Mouse (Mus musculus) central nervous system, embryonic 14 days (tissue): ENCODE measurements around the gene Tnfrsf11a. TPM values are rescaled to one million over a fixed set of nuclear protein-coding genes. Genes with fewer than 3 reads are reported as not detected.

Experiments used
- polyA plus RNA-seq: library from polyadenylated mRNA; depleted of rRNA; stranded (reverse); fragments of >200 nt; gene quantifications from 2 replicates; pipeline ENCODE4 v1.2.3, GENCODE M21; 2012; rRNA removed

Gene Tnfrsf11a
- 0.64 and 0.75 TPM in 2 replicates for polyA plus RNA-seq

DNA sequence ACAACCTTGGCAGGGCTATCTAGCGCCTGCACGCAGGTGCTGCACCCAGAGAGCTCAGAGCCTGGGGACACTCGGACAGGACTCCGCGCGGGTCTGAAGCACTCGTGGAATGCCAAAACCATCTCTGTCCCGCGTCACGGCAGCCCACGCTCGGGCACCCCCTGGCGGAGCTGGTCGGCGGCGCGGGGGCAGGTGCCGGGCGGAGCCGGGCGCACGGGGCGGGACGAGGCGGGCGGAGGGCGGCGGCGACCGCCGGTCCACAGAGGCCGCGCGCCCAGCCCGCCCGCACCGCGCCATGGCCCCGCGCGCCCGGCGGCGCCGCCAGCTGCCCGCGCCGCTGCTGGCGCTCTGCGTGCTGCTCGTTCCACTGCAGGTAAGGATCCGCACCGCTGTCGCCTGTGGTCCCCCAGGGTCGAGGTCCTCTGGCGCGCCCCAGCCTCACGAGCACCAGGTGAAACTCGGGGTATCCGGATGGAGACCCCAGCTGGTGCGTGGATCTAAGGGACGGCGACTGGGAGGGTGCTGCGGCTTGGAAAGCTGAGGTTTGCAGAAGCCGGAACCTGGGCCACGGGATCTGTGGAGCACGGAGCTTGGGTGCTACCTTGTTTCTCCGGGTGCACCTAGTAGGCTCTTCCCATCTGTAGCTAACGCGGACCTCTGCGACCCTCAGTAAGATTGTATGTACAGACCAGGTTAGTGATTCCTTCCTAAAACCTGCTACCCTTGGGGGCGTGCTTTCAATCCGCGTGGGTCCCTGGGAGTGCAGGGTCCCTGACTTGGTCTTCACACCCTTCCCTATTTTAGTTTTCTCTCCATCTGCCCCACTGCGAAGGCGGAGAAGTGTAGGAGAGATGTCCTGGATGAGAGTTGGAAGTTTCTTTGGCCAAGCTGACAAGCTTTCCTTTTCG, at the start of gene Tnfrsf11a:
Tnfrsf11a (plus strand) TSS at position 262 of the 908 bp plus-strand sequence.

Other genes with a start within 250 kb of the Tnfrsf11a start
- 29.0 and 33.8 TPM in 2 replicates for gene Pign, start 117.0 kb upstream of the Tnfrsf11a start, polyA plus RNA-seq
- gene Relch, start 116.9 kb upstream of the Tnfrsf11a start, polyA plus RNA-seq: 39.1 and 39.3 TPM in 2 replicates
- gene Zcchc2, start 209.7 kb downstream of the Tnfrsf11a start, polyA plus RNA-seq: 10.7 and 12.1 TPM in 2 replicates